Mouse (Mus musculus): ENCODE results near the gene Gm11084.
"Not testable (repeated sequence)": the region's sequence is repeated elsewhere in the genome, so short reads cannot be mapped to it uniquely, and the experiment has no call there.

Gm11084 gene

DNA sequence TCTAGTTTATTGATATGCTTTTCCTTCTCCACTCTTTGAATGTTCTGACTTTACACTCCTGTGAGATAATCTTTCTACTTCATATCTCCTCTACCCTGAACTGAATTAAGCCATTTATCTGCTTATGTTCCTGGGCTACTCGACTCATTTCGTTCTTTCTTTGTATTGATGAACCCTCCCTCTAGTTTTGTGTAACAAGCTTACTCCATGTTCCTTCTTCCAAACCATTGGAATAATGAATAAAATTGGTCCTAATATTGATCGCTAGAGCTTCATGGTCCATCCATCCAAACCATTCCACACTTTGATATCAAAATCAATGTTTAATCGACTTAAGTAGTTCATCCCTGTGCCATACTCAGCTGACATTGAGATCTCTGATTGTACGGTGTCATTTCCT lies at the start of gene Gm11084:
Gm11084 (minus strand) TSS at position 101 of the 400 bp plus-strand sequence.
- DNase-seq (ENCODE audit: low spot score in 2 of 2): no peak

DNA sequence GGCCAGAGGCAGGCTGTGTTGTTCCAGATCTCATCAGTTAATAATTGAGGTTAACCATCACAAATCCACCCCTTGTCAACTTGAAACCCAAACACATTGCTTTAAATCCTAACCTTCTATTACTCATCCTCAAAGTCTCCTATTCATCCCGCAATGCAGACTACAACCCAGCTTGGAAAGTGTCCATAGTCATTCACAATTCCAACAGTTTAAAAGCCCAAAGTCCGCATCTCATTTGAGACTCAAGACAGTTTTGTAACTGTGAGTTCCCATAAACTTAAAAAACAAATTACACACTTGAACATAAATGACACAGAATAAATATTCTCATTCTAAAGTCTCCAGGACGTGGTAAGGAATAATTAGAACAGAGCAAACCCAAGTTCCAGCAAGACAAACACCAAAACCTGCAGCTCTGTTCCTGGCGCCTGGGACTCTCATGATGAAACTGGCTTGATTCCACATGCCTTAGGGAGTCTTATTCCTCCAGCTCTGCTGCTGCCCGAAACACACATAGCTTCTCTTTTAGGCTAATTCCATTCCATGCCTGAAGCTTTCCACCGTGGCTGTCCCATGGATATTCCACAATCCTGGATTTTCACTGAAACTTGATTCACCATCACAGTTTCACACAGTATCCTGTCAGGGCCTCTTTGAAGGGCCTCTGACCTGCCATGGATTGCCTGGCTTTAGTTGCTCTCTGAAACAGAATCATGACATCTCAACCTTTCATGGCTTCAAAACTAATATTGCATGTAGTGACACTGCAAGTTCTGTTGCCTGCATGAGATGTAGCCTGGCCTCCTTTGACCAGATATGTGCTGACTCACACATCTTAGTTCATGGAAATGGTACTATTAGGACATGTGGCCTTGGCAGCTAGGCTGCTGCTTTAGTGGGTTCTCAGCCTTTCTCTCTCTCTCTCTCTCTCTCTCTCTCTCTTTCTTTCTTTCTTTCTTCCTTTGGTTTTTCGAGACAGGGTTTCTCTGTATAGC lies 44.8 kb upstream of the Gm11084 start:
- DNase-seq (ENCODE audit: low spot score in 2 of 2): no peak

DNA sequence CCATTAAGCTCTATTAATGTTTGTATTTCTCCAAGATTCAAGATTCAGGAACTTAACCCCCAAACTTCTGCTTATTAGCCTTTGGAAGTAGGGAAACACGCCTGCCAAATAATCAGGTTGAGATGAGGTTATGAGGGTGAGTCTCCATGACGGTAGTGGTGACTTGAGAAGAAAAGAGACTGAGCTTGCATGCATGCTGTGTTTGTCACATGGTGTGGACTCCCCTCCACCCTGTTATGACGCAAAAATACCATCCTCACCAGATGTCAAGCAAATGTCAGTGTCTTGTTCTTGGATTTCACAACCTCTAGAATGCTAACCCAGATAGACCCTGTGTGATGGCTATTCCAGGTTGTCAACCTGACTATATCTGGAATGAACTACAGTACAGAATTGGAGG lies 43.3 kb upstream of the Gm11084 start:
- DNase-seq (ENCODE audit: low spot score in 2 of 2): no peak

DNA sequence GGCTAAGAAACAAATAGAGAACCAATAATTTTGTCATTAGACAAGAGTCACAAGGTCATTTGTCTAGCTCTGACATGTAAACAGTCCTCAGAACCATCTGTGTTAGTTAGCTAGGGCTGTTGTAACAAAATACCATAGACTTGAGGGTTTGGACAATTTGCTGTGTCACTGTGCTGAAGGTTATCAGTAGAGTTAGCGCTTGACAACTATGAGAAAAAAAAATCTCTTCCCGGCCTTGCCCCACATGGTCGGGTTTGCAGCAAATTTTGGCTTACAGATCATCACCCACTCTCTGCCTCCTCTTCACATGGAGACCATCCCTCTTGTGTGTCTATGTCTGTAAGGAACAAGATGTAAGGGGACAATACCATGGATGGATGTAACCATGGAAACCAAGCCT lies 41.5 kb upstream of the Gm11084 start:
- no peak for DNase-seq (ENCODE audit: low spot score in 2 of 2)

DNA sequence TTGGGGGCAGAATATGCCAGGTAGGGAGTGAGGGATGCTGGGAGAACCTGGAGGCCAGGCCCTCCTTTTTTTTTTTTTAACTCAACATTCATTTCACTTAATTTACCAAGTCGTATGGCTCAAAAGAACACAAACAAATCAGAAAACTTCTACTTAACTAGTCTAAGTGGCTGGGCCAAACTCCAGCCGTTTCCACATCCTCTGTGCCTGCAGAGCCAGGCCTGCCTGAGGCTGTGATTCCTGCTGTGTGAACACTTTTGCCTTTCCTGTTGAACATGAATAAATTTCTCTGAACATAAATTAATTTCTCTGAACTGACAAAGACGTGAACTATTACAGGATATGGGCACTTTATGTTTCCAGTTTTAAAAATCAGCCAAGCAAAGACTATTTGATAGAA lies 40.6 kb upstream of the Gm11084 start:
- no peak for DNase-seq (ENCODE audit: low spot score in 2 of 2)

DNA sequence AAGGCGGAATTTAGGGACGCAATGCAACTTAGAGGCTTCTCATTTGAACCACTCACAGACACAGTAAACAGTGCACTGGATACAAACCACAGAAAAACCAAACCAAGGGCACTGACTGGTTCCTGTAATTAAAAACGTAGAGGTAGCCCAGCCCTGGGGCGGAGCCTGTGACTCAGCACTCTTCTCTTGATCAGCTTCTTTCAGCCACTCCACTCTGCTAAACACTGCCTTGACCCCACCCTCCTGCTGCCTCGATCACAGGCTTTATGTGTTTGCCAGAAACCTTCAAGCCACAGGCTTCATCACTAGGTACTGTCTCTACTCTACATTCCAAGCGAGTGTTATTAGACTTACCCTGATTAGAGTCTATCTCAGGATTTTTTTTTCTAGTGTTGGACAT lies 37.3 kb upstream of the Gm11084 start:
- no peak for DNase-seq (ENCODE audit: low spot score in 2 of 2)

DNA sequence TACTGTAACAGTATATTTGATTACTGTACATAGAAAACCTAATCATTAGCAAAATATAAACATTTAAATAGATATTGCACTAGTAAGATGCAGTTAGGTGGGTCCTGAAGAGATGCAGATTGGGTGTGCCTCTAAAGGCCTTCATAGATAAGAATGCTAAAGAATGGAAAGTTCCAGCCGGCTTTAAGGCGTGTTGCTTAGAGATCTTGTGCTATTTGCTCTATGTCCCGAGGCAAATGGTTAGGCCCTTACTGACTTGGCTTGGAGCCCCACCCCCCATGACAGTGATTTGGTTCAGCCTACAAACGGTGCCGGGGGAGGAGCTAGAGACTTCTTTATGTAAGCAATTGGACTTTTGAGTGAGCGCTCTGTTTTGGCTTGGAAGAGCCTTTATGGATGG lies 34.5 kb upstream of the Gm11084 start:
- no peak for DNase-seq (ENCODE audit: low spot score in 2 of 2)

DNA sequence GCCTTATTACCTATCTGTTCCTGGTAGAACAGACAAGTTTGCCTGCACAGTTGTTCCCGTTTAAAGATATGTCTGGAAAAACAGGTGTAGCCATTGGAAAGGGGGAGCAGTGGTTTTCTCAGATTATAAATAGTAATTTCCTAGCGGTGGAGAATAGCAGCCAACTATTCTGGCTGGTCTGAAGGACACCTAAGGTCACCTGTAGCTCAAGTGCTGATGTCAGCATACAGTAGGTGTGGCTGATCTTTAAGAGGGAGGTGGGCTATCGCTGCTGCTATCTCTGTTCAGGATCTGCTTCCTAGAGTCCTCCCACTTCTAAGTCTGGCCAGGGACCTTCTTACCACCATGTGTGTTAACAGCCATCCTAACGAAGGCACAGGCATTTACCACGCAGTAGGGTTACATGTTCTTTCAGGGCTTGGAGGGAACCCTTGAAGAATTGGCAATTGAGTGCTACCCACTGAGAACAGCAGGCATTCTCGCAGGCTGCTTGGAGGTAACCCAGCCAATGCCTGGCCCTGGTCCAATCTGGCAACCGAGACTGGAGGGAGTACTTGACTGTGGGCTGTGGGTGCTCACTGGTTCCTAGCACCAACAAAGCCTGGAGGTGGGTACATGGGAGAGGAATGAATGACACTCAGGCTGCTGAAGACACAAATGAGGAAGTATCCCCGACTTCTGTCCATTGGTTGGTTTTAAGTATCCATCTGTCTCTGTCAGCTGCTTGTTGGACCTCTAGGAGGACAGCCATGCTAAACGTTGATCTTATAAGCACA lies 33.0 kb upstream of the Gm11084 start:
- peak; percentile 71 to 86 for DNase-seq (ENCODE audit: low spot score in 2 of 2)

DNA sequence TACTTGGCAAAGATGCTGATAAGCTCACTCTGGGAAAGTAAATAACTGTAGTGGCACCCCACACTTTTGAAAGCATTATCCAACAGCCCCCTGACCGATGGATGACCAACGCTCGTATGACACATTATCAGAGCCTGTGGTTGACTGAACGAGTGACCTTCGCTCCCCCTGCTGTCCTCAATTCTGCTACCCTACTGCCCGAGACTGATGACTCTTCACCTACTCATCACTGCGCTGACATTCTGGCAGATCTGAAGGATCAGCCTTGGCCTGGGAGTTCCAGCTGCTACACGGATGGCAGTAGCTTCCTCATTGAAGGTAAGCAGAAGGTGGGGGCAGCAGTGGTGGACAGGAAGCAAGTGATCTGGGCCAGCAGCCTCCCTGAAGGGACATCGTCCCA lies 27.5 kb upstream of the Gm11084 start:
- not testable (repeated sequence) for DNase-seq (ENCODE audit: low spot score in 2 of 2)

DNA sequence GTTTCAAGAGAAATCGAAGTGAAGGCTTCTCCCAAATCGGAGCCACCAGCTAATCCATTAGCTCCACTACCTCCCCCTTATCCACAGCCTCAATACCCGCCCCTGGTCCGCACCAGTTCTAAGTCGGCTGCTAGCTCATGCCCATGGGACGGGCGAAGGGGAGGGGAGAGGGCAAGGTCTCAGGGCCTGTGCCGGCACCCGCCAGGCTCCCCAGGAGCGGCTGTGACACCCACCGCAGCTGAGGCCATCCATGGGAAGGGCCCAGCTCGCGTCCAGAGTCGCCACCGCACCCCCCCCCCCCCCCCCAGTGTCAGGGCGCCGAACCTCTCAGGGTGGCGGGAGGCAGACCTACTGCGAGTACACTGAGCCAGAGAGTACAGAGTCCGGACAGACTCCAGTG lies 26.1 kb upstream of the Gm11084 start:
- DNase-seq (ENCODE audit: low spot score in 2 of 2): peak in 1 of 2 experiments; percentile 27

DNA sequence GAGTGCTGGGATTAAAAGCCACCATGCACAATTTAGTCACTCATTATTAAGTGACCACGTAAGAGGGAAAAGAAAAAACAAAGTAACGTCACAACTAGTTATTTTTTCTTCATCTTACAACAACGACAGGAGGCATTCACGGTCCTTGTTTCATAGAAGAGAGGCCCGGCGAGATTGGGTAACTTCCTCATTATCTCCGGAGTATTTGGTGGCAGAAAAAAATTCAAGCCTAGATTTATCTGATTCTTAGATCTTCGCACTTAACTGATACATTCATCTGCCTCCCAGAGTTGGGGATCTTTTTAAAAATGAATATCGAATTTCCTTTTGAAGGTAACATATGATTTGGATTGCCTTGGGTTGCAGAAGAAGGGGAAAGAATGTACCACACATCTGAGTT lies 21.0 kb upstream of the Gm11084 start:
- no peak for DNase-seq (ENCODE audit: low spot score in 2 of 2)

DNA sequence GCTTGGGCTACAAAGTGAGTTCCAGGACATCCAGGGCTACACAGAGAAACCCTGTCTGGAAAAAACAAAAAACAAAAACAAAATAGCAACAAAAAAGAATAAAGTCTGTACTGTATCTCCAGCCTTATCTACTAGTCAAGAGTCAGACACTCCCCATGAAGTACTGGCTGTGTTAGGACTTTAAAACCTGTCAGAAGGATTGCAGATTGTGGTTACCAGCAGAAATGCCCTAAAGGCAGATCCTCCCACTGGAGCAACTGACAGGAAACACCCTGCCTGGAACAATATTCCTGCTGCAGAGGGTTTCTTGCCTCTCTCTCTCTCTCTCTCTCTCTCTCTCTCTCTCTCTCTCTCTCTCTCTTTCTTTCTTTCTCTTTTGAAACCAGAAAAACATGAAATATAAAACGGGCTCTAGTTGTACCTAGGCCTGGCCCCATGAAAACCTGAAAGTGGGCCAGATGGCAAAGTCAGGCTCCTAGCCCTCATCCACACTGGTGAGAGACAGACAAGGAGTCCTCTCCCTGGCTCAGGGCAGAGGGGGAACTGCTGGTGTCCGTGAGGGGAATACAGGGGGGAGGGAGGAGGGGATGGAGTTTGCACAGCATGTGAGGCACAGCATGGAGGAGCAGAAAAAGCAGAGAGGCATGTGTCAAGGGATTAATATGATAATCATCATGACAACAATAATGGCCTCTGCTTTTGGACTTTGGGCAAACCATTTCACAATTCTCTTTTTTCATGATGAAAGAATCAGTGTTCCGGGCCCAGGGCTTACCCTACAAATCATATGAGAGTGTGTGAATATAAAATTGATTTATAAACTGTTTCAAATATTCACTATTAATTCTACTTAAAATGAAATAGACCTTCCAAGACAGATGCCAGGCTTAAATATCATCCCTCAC lies 19.3 kb upstream of the Gm11084 start:
- DNase-seq (ENCODE audit: low spot score in 2 of 2): no peak

DNA sequence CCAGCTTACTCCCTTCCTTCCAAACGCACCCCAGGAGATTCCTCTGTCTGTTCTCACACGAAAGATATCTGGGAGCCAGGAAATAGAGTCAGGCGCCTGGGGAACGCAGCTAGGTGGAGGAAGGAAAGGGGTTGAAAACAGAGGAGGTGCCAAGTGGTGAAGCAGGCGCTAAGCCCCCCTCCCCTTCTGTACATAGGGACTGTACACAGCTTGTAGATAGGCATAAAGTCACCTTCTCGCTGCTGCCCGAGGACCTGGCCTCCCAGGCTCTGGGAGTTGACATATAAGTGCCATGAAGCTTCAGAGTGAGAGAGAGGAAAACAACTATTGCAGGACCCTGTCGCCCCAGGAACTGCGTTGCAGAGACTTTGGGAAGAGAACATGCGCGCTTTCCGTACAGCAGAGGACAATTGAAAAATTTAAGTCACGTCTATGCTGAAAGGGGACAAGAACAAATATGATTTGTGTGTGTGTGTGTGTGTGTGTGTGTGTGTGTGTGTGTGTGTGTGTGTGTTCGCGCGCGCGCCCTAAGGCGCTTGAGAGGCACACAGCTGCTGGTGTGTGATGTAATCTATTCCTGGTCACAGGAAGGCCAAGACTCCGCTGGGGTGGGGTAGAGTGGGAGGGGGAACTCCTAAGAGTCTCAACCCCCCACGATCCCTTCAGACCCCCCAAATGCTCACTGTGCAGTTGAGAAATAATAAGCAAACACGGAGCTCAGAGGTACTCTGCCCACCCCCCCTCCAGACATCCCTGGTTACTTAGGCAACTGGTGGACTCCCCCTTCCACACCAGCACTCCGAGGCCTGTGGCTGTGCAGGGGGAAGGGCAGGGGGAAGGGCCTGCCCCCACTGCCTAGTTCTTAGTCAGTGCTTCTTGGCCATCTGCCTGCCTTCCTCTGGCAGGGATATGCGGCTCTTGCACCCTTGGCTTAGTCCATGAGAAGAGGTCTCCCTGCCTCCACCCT lies 17.5 kb upstream of the Gm11084 start:
- DNase-seq (ENCODE audit: low spot score in 2 of 2): peak; percentile 79 to 83

DNA sequence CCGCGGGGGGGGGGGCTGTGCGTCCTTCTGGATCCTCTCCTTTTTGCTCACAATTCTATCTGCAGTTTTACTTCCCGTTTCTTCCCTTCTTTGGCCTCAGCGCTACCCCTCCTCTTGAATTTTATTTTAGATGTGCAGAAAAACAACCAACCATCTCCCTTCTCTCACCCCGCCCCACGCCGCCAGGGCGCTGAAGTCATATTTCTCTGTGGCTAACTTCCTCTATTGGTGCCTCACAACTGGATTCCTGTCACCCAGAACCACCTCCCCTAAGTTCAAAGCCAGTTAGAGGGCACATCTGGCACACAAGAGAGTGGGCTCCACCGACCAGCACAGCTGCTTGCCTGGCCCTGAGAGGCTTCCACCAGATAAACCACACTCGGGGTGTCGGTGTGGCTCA lies 16.5 kb upstream of the Gm11084 start:
- no peak for DNase-seq (ENCODE audit: low spot score in 2 of 2)

DNA sequence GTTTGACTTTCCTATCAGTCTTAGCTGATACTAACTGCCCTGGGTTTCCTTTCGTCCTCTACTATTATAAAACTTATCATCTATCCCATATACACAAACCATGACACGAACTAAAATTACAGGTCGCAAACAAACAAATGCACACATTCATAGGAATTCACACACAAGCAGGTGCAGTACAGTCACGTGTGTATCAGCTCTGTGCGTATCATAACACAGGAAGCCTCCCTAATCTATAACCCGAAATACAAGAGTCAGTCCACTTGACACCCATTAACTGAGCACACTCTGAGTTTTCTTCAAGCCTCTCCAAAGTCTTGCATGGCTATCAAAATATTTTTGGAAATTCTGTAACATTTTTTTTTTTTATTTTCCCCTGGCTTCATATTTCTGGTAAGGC lies 15.9 kb upstream of the Gm11084 start:
- DNase-seq (ENCODE audit: low spot score in 2 of 2): no peak

DNA sequence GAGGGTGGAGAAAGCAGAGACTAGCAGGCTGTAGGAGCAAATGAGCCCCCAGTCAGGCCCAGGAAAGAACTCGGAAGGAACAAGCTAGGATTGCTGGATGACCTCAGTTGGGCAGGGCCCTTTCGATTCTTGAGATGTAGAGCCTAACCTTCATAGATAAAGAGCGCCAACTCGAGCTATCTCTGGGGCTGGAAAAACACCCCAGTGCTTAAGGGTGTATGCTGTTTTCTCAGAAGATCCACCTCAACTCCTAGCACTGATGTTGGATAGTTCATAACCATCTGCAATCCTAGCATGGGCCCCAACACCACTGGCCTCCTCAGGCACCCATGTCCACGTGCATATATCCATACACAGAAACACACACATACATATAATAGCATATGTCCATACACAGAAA lies 15.5 kb upstream of the Gm11084 start:
- no peak for DNase-seq (ENCODE audit: low spot score in 2 of 2)

DNA sequence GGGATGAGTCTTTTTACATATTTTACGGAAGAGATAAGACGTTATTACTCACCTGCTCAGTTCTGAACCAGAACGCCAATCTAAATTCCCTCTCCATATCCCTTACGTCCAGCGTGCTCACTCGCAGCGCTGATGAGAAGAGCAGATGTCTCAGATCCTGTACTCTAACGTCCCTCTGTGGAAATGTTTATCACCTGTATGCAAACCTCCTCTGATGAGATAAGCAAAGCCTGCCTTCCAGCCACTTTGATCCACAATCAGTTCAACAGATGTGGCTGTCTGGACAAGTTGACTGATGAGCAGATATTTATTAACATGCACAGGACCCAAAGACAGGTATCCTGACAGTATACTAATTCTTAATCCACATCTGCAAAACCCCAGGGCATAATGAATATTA lies 13.7 kb upstream of the Gm11084 start:
- no peak for DNase-seq (ENCODE audit: low spot score in 2 of 2)

DNA sequence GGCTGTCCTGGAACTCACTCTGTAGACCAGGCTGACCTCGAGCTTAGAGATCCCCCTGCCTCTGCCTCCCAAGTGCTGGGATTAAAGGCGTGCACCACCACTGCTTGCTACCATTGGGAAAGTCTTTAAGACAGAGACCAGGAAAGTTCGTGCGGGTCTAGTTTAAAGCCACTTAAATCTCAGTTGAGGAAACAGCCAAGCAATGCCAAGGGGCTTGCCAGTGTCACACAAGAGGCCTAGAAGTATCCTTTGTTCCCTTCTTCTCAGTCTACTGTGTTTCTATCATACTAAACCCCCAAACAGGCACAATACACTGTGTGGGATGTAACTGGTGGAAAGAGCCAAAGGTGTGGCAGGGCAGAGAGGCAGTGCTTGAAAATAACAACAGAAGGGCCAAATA lies 11.1 kb upstream of the Gm11084 start:
- DNase-seq (ENCODE audit: low spot score in 2 of 2): no peak

DNA sequence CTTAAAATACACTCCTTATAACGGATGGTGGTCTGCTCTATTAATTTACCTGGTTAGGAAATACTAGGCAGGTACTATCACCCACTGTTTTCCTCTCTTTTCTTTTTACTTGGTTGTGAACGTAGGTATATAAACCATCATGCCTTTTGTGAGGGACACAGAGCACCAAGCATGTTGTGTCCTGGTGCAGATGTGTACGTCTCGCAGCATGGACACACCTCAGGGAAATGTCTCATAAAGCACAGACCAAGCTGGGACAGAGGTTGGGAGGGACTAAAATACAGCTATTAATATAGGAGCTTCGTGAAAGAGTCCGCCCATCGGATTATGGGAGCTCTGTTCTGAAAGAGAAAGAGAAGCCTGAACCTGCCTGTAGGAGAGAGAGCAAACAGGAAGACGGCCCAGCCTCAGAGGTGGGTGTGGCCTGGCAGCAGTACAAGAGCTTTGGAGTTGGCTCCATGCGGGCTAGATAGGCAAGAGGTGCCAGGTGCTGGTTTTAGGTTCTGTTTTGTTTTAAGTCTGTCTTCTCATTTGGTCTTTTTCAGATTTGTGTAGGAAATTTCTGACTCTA lies 10.4 kb upstream of the Gm11084 start:
- DNase-seq (ENCODE audit: low spot score in 2 of 2): no peak

Measured in right cerebral cortex, postnatal 10 days (tissue).